Mouse (Mus musculus): ENCODE results near the gene Afap1. TPM values are rescaled to one million over a fixed set of nuclear protein-coding genes. Genes with fewer than 3 reads are reported as not detected.

The Afap1 gene
- total and polyA plus RNA-seq, 3 experiments, result 0.03 to 0.04 TPM; not detected in 1

GRCm38 (mm10) chr5:36022361-36022760, 129.2 kb downstream of the Afap1 start:
- no peak overlapping the region for H3K4me3 ChIP-seq (ENCODE audit: control insufficient read depth in 1 of 2, insufficient read depth in 1 of 2, low read depth in 2 of 2, low read length in 2 of 2)
- no peaks in the 10 kb centered on the region for H3K27me3 ChIP-seq (ENCODE audit: control insufficient read depth in 1 of 2, insufficient read depth in 2 of 2, low read length in 2 of 2)
- no peaks in the 10 kb centered on the region for H3K36me3 ChIP-seq (ENCODE audit: control insufficient read depth in 1 of 2, insufficient read depth in 2 of 2, low read length in 2 of 2)
- H3K9me3 ChIP-seq (replicated peaks; ENCODE audit: insufficient read depth, low read length), result no peaks in the 10 kb centered on the region
- H3K27ac ChIP-seq (ENCODE audit: control insufficient read depth, low read depth, low read length), result no peak overlapping the region
- no peaks in the 10 kb centered on the region for H3K79me2 ChIP-seq (ENCODE audit: control insufficient read depth, insufficient read depth, low read length, poor library complexity)
- H3K9ac ChIP-seq (ENCODE audit: control insufficient read depth, low read depth, low read length, poor library complexity, severe bottlenecking), result no peak overlapping the region
- DNase-seq (ENCODE audit: low read depth, low spot score), result no peak
- TF ChIP-seq ETS1 (IDR thresholded peaks at IDR 0.05; ENCODE audit: low read depth, low read length) (no peak), RAD21 (IDR thresholded peaks at IDR 0.05; ENCODE audit: low read depth, low read length) (no peak), POLR2AphosphoS5 (IDR thresholded peaks at IDR 0.05; ENCODE audit: borderline replicate concordance, low read depth, low read length) (no peak), MAX (IDR thresholded peaks at IDR 0.05; ENCODE audit: low read length) (no peak), TAL1 (IDR thresholded peaks at IDR 0.05; ENCODE audit: low read length) (no peak), SIN3A (IDR thresholded peaks at IDR 0.05; ENCODE audit: low read length) (no peak), ZC3H11A (IDR thresholded peaks at IDR 0.05; ENCODE audit: low read depth, low read length) (no peak), ELF1 (IDR thresholded peaks at IDR 0.05; ENCODE audit: low read depth, low read length) (no peak)
- no peaks in the 10 kb centered on the region for H3K4me1 ChIP-seq (ENCODE audit: control insufficient read depth in 1 of 2, insufficient read depth in 2 of 2, low read length in 2 of 2)

- no peak for DNase-seq (ENCODE audit: low read depth, low spot score)
- no peak overlapping the region for H3K9ac ChIP-seq (ENCODE audit: control insufficient read depth, low read depth, low read length, poor library complexity, severe bottlenecking)
- no peaks in the 10 kb centered on the region for H3K27me3 ChIP-seq (ENCODE audit: control insufficient read depth in 1 of 2, insufficient read depth in 2 of 2, low read length in 2 of 2)
These were observed 131.0 kb downstream of the Afap1 start for GRCm38 (mm10) chr5:36024003-36024685.

GRCm38 (mm10) chr5:36025076-36025475, 132.0 kb downstream of the Afap1 start:
- Histone ChIP-seq H3K4me1 (ENCODE audit: control insufficient read depth in 1 of 2, insufficient read depth in 2 of 2, low read length in 2 of 2) (no peaks in the 10 kb centered on the region), H3K4me3 (ENCODE audit: control insufficient read depth in 1 of 2, insufficient read depth in 1 of 2, low read depth in 2 of 2, low read length in 2 of 2) (no peak overlapping the region), H3K79me2 (ENCODE audit: control insufficient read depth, insufficient read depth, low read length, poor library complexity) (no peaks in the 10 kb centered on the region), H3K36me3 (ENCODE audit: control insufficient read depth in 1 of 2, insufficient read depth in 2 of 2, low read length in 2 of 2) (no peaks in the 10 kb centered on the region), H3K9ac (ENCODE audit: control insufficient read depth, low read depth, low read length, poor library complexity, severe bottlenecking) (no peak overlapping the region), H3K27ac (ENCODE audit: control insufficient read depth, low read depth, low read length) (no peak overlapping the region), H3K27me3 (ENCODE audit: control insufficient read depth in 1 of 2, insufficient read depth in 2 of 2, low read length in 2 of 2) (no peaks in the 10 kb centered on the region), H3K9me3 (replicated peaks; ENCODE audit: insufficient read depth, low read length) (no peaks in the 10 kb centered on the region)
- DNase-seq (ENCODE audit: low read depth, low spot score), result no peak
- TF ChIP-seq POLR2A (IDR thresholded peaks at IDR 0.05; ENCODE audit: control insufficient read depth in 1 of 2, insufficient read depth in 1 of 2, low read depth in 1 of 2, low read length in 2 of 2, poor library complexity in 1 of 2), result no peak
- TF ChIP-seq CHD1 (IDR thresholded peaks at IDR 0.05; ENCODE audit: low read depth, low read length), result no peak
- TF ChIP-seq TCF12 (IDR thresholded peaks at IDR 0.05; ENCODE audit: low read depth, low read length), result no peak
- no peak for TF ChIP-seq ELF1 (IDR thresholded peaks at IDR 0.05; ENCODE audit: low read depth, low read length)
- TF ChIP-seq MAFK (IDR thresholded peaks at IDR 0.05; ENCODE audit: borderline replicate concordance, low read depth, low read length), result no peak
- no peak for TF ChIP-seq JUND (IDR thresholded peaks at IDR 0.05; ENCODE audit: low read depth, low read length)
- no peak for TF ChIP-seq RCOR1 (IDR thresholded peaks at IDR 0.05; ENCODE audit: low read depth, low read length)

More at GRCm38 (mm10) chr5:36024003-36024685, 131.0 kb downstream of the Afap1 start:
- Histone ChIP-seq H3K9me3 (replicated peaks; ENCODE audit: insufficient read depth, low read length) (no peaks in the 10 kb centered on the region), H3K79me2 (ENCODE audit: control insufficient read depth, insufficient read depth, low read length, poor library complexity) (no peaks in the 10 kb centered on the region), H3K36me3 (ENCODE audit: control insufficient read depth in 1 of 2, insufficient read depth in 2 of 2, low read length in 2 of 2) (no peaks in the 10 kb centered on the region), H3K4me3 (ENCODE audit: control insufficient read depth in 1 of 2, insufficient read depth in 1 of 2, low read depth in 2 of 2, low read length in 2 of 2) (no peak overlapping the region), H3K4me1 (ENCODE audit: control insufficient read depth in 1 of 2, insufficient read depth in 2 of 2, low read length in 2 of 2) (no peaks in the 10 kb centered on the region), H3K27ac (ENCODE audit: control insufficient read depth, low read depth, low read length) (no peak overlapping the region)
- TF ChIP-seq UBTF (IDR thresholded peaks at IDR 0.05; ENCODE audit: borderline replicate concordance, insufficient read depth, low read depth, low read length) (no peak), ETS1 (IDR thresholded peaks at IDR 0.05; ENCODE audit: low read depth, low read length) (no peak), NRF1 (IDR thresholded peaks at IDR 0.05; ENCODE audit: insufficient read depth, low read depth, low read length, poor library complexity, severe bottlenecking) (no peak), ZNF384 (IDR thresholded peaks at IDR 0.05; ENCODE audit: low read depth, low read length) (no peak), RAD21 (IDR thresholded peaks at IDR 0.05; ENCODE audit: low read depth, low read length) (no peak), POLR2A (IDR thresholded peaks at IDR 0.05; ENCODE audit: control insufficient read depth in 1 of 2, insufficient read depth in 1 of 2, low read depth in 1 of 2, low read length in 2 of 2, poor library complexity in 1 of 2) (no peak), TCF12 (IDR thresholded peaks at IDR 0.05; ENCODE audit: low read depth, low read length) (no peak), SMC3 (IDR thresholded peaks at IDR 0.05; ENCODE audit: low read depth, low read length) (no peak), MAFK (IDR thresholded peaks at IDR 0.05; ENCODE audit: borderline replicate concordance, low read depth, low read length) (no peak), ELF1 (IDR thresholded peaks at IDR 0.05; ENCODE audit: low read depth, low read length) (no peak), MYB (IDR thresholded peaks at IDR 0.05; ENCODE audit: low read depth, low read length) (no peak), MAX (IDR thresholded peaks at IDR 0.05; ENCODE audit: low read length) (no peak), POLR2AphosphoS5 (IDR thresholded peaks at IDR 0.05; ENCODE audit: borderline replicate concordance, low read depth, low read length) (no peak), KAT2A (conservative IDR thresholded peaks at IDR 0.05; ENCODE audit: low read depth, low read length) (no peak)
